Mouse (Mus musculus) stomach, embryonic 16.5 days (tissue): ENCODE measurements around the gene Zfp827. TPM values are rescaled to one million over a fixed set of nuclear protein-coding genes. Genes with fewer than 3 reads are reported as not detected.

ENCODE experiments used
- ATAC-seq: fragments of 200-750 bp; cut with Nextera tagmentation; 2 replicates; pipeline ENCODE4 v1.8.0; 2017; ENCODE audit warnings: moderate number of reproducible peaks, moderate TSS enrichment; ENCODE audit not compliant: insufficient read depth, low FRiP score
- H3K27ac ChIP-seq: fragments of 300-500 bp; sonication (generic); 2 replicates; pipeline ENCODE4 v1.5.1; 2014; ENCODE audit warnings: low read length
- H3K27me3 ChIP-seq: fragments of 300-500 bp; sonication (generic); 2 replicates; pipeline ENCODE4 v1.6.1; 2014; ENCODE audit warnings: low read length, control low read depth, mixed read lengths; ENCODE audit not compliant: control insufficient read depth, insufficient read depth
- H3K36me3 ChIP-seq: fragments of 300-500 bp; sonication (generic); 2 replicates; pipeline ENCODE4 v1.6.1; 2014; ENCODE audit warnings: low read length; ENCODE audit not compliant: control insufficient read depth, insufficient read depth
- H3K4me1 ChIP-seq: fragments of 300-500 bp; sonication (generic); 2 replicates; pipeline ENCODE4 v1.6.1; 2014; ENCODE audit warnings: low read length, control low read depth, mixed read lengths; ENCODE audit not compliant: control insufficient read depth, insufficient read depth
- H3K4me2 ChIP-seq: fragments of 300-500 bp; sonication (generic); 2 replicates; pipeline ENCODE4 v1.6.1; 2014; ENCODE audit warnings: low read depth, low read length, mixed read lengths
- H3K4me3 ChIP-seq: fragments of 300-500 bp; sonication (generic); replicated peaks from 2 replicates; pipeline ENCODE4 v1.5.1; 2014; ENCODE audit warnings: mild to moderate bottlenecking, low read length
- H3K9ac ChIP-seq: fragments of 300-500 bp; sonication (generic); 2 replicates; pipeline ENCODE4 v1.6.1; 2014; ENCODE audit warnings: low read length
- H3K9me3 ChIP-seq: fragments of 300-500 bp; sonication (generic); replicated peaks from 2 replicates; pipeline ENCODE4 v1.6.1; 2016; ENCODE audit warnings: low read length, control low read depth; ENCODE audit not compliant: control insufficient read depth
- WGBS: fragments of 180-500 bp; shearing (Covaris S2); extraction: QIAGEN DNeasy Blood & Tissue Kit; methylation state at CpG from one replicate; pipeline ENCODE4 v1.1.7; 2014; 5-methylcytosine and 5-hydroxymethylcytosine counted together
- polyA plus RNA-seq: library from polyadenylated mRNA; unstranded; fragments of >200 nt; fragmentation: Nextera tagmentation; extraction: Ambion mirVana; gene quantifications from 2 replicates; pipeline ENCODE4 v1.2.1, GENCODE M21; 2015

Zfp827 gene
- polyA plus RNA-seq: 7.6 and 7.8 TPM in 2 replicates

GRCm38 (mm10) chr8:79027977-79028487 lies at the start of gene Zfp827:
Zfp827 (plus strand) TSS chr8:79028437.
- Histone ChIP-seq H3K27ac (peak within 1 kb of the TSS; percentile 100), H3K9ac (peak within 1 kb of the TSS; percentile 100), H3K36me3 (no peaks in the 10 kb centered on the region), H3K4me1 (peaks cover 20% of the 10 kb centered on the region), H3K9me3 (no peaks in the 10 kb centered on the region), H3K4me3 (peak within 1 kb of the TSS; percentile 63), H3K27me3 (no peaks in the 10 kb centered on the region), H3K4me2 (peak within 1 kb of the TSS; percentile 63)
- ATAC-seq: peak; percentile 59
- 0% methylated on average over 32 of the region's 32 CpGs for WGBS

GRCm38 (mm10) chr8:79004341-79004740 lies 23.9 kb upstream of the Zfp827 start:
- Histone ChIP-seq H3K4me1 (no peaks in the 10 kb centered on the region), H3K9ac (no peak overlapping the region), H3K9me3 (no peaks in the 10 kb centered on the region), H3K27me3 (no peaks in the 10 kb centered on the region), H3K4me2 (no peak overlapping the region), H3K36me3 (no peaks in the 10 kb centered on the region), H3K4me3 (no peak overlapping the region), H3K27ac (no peak overlapping the region)
- ATAC-seq: no peak

GRCm38 (mm10) chr8:79015061-79015460 lies 13.2 kb upstream of the Zfp827 start:
- no peaks in the 10 kb centered on the region for H3K9me3 ChIP-seq
- 76% methylated on average over 5 of the region's 5 CpGs for WGBS
- no peaks in the 10 kb centered on the region for H3K36me3 ChIP-seq
- no peaks in the 10 kb centered on the region for H3K4me1 ChIP-seq
- no peak overlapping the region for H3K9ac ChIP-seq
- H3K4me2 ChIP-seq: no peak overlapping the region
- no peak for ATAC-seq
- no peak overlapping the region for H3K27ac ChIP-seq
- H3K27me3 ChIP-seq: no peaks in the 10 kb centered on the region
- H3K4me3 ChIP-seq: no peak overlapping the region

- Histone ChIP-seq H3K9me3 (no peaks in the 10 kb centered on the region), H3K9ac (no peak overlapping the region), H3K27ac (no peak overlapping the region), H3K4me1 (no peaks in the 10 kb centered on the region), H3K4me2 (no peak overlapping the region), H3K36me3 (no peaks in the 10 kb centered on the region), H3K4me3 (no peak overlapping the region), H3K27me3 (no peaks in the 10 kb centered on the region)
- WGBS: 79% methylated on average over 4 of the region's 4 CpGs
- no peak for ATAC-seq
Observed at GRCm38 (mm10) chr8:79016076-79016475, 12.2 kb upstream of the Zfp827 start.

GRCm38 (mm10) chr8:79016583-79016982 lies 11.7 kb upstream of the Zfp827 start:
- Histone ChIP-seq H3K4me2 (no peak overlapping the region), H3K4me1 (no peaks in the 10 kb centered on the region), H3K27me3 (no peaks in the 10 kb centered on the region), H3K9me3 (no peaks in the 10 kb centered on the region), H3K4me3 (no peak overlapping the region), H3K27ac (no peak overlapping the region), H3K36me3 (no peaks in the 10 kb centered on the region), H3K9ac (no peak overlapping the region)
- WGBS: 64% methylated on average over 6 of the region's 6 CpGs
- no peak for ATAC-seq

- 95% methylated on average over 1 of the region's 1 CpGs for WGBS
- Histone ChIP-seq H3K9me3 (no peaks in the 10 kb centered on the region), H3K4me2 (no peak overlapping the region), H3K27ac (no peak overlapping the region), H3K9ac (no peak overlapping the region), H3K4me3 (no peak overlapping the region), H3K36me3 (no peaks in the 10 kb centered on the region), H3K27me3 (no peaks in the 10 kb centered on the region), H3K4me1 (0 out of 2 replicates have a peak, but pooled peaks cover 3% of the 10 kb centered on the region)
- ATAC-seq: no peak
Observed at GRCm38 (mm10) chr8:79023922-79024321, 4.3 kb upstream of the Zfp827 start.

GRCm38 (mm10) chr8:79027319-79027718 lies 918 bp upstream of the Zfp827 start:
- no peaks in the 10 kb centered on the region for H3K36me3 ChIP-seq
- peak overlapping the region; percentile 63 for H3K4me2 ChIP-seq
- H3K4me1 ChIP-seq: peaks cover 13% of the 10 kb centered on the region
- no peaks in the 10 kb centered on the region for H3K27me3 ChIP-seq
- peak overlapping the region; percentile 16; the same call in 1 of the 2 replicates for H3K9ac ChIP-seq
- WGBS: 30% methylated on average over 3 of the region's 3 CpGs
- H3K9me3 ChIP-seq: no peaks in the 10 kb centered on the region
- peak overlapping the region; percentile 100; the same call in 1 of the 2 replicates for H3K27ac ChIP-seq
- peak overlapping the region; percentile 63 for H3K4me3 ChIP-seq
- no peak for ATAC-seq

- Histone ChIP-seq H3K9me3 (no peaks in the 10 kb centered on the region), H3K9ac (peak overlapping the region; percentile 100), H3K27me3 (no peaks in the 10 kb centered on the region), H3K27ac (peak overlapping the region; percentile 100), H3K4me1 (peaks cover 26% of the 10 kb centered on the region), H3K36me3 (no peaks in the 10 kb centered on the region), H3K4me2 (peak overlapping the region; percentile 63), H3K4me3 (peak overlapping the region; percentile 63)
- ATAC-seq: no peak
- WGBS: under 1% methylated on average over 50 of the region's 56 CpGs
Observed at GRCm38 (mm10) chr8:79028541-79029395, 531 bp downstream of the Zfp827 start.
